Mouse (Mus musculus): Measurements from ENCODE around the gene Nxnl2.

DNA sequence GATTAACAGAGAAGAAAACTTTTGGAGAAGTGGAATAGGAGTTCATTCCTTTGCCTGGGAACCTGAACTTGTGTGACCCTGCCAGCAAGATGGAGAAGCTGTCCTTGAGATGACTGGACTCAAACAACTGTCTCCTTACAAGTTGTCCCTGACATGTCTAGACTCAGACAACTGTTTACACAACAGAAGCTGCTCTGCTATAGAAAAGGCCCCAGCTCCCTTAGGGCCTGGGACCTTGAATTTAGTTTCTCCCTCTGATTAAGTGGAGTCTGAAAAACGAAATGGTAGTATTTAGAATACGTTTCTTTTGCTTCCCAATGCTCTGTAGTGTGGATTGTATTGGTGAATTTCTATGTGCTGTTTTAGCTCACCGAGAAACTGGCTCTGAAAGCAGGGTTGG is 14.1 kb downstream of the Nxnl2 start:
- TF ChIP-seq CTCF (IDR thresholded peaks at IDR 0.05) (no peak), POLR2A (IDR thresholded peaks at IDR 0.05; ENCODE audit: insufficient read depth, low read depth, low read length) (no peak), EP300 (IDR thresholded peaks at IDR 0.05; ENCODE audit: insufficient read depth, low read depth, low read length) (no peak)
